Mouse (Mus musculus) mature B cell (primary cell): ENCODE results near the gene Lrp1.

Source experiments
- in situ Hi-C: fragments of 300-500 bp; cut with MboI; formaldehyde crosslinking; loops from 2 replicates; pipeline ENCODE4 v1.14.3; 2019

The Lrp1 gene

GRCm38 (mm10) chr10:127521611-127522080 lies 99.3 kb downstream of the Lrp1 start:
- in situ Hi-C loops = no loop called here

- in situ Hi-C loops = no loop called here
These were observed 100.1 kb downstream of the Lrp1 start for GRCm38 (mm10) chr10:127520714-127521357.

GRCm38 (mm10) chr10:127519903-127520713 lies 100.8 kb downstream of the Lrp1 start:
- in situ Hi-C loops = no loop called here

- in situ Hi-C loops = no loop called here
These were observed 101.8 kb downstream of the Lrp1 start for GRCm38 (mm10) chr10:127519041-127519701.

- in situ Hi-C loops = no loop called here
These were observed 103.0 kb downstream of the Lrp1 start for GRCm38 (mm10) chr10:127517941-127518340.

- in situ Hi-C loops = no loop called here
These were observed 104.2 kb downstream of the Lrp1 start for GRCm38 (mm10) chr10:127516576-127517260.

- in situ Hi-C loops = no loop called here
These were observed 104.9 kb downstream of the Lrp1 start for GRCm38 (mm10) chr10:127515983-127516459.

- in situ Hi-C loops = no loop called here
These were observed 105.5 kb downstream of the Lrp1 start for GRCm38 (mm10) chr10:127515271-127515982.

GRCm38 (mm10) chr10:127514764-127515163 lies 106.2 kb downstream of the Lrp1 start, which contains the start of gene Ndufa4l2:
TSS of gene Ndufa4l2 (plus strand) at chr10:127514967.
- in situ Hi-C loops = no loop called here

GRCm38 (mm10) chr10:127514111-127514698 lies 106.7 kb downstream of the Lrp1 start:
- in situ Hi-C loops = no loop called here

GRCm38 (mm10) chr10:127513501-127514091 lies 107.4 kb downstream of the Lrp1 start:
- in situ Hi-C loops = no loop called here

- in situ Hi-C loops = no loop called here
These were observed 108.1 kb downstream of the Lrp1 start for GRCm38 (mm10) chr10:127512813-127513212.

- in situ Hi-C loops = no loop called here
These were observed 108.7 kb downstream of the Lrp1 start for GRCm38 (mm10) chr10:127512307-127512666.

- in situ Hi-C loops = no loop called here
These were observed 109.2 kb downstream of the Lrp1 start for GRCm38 (mm10) chr10:127511634-127512306.

- in situ Hi-C loops = no loop called here
These were observed 109.9 kb downstream of the Lrp1 start for GRCm38 (mm10) chr10:127510895-127511617.

GRCm38 (mm10) chr10:127509837-127510701 lies 110.9 kb downstream of the Lrp1 start:
- in situ Hi-C loops = loop anchor here (5.0 kb wide), 1 partner anchor 32 kb away; no protein-coding TSS in a partner anchor

GRCm38 (mm10) chr10:127509051-127509836 lies 111.7 kb downstream of the Lrp1 start:
- in situ Hi-C loops = loop anchor here (5.0 kb wide), 1 partner anchor 33 kb away; no protein-coding TSS in a partner anchor
